Mouse (Mus musculus): ENCODE results near the gene Odf3l2. TPM values are rescaled to one million over a fixed set of nuclear protein-coding genes. Genes with fewer than 3 reads are reported as not detected.

Gene Odf3l2
- polyA plus RNA-seq (2011; ENCODE audit: insufficient read depth, insufficient read length, low read depth, missing spikeins), result not detected in 2 replicates

- H3K9ac ChIP-seq (ENCODE audit: low read depth, poor library complexity, severe bottlenecking), result no peak within 1 kb of the TSS
- H3K27me3 ChIP-seq (ENCODE audit: control insufficient read depth, insufficient read depth, low read length, poor library complexity, severe bottlenecking), result no peaks in the 10 kb centered on the region
- no peak within 1 kb of the TSS for H3K4me3 ChIP-seq (ENCODE audit: low read depth, low read length)
- no peaks in the 10 kb centered on the region for H3K4me1 ChIP-seq (ENCODE audit: control insufficient read depth, insufficient read depth, low read length)
- H3K36me3 ChIP-seq (ENCODE audit: control insufficient read depth, insufficient read depth, low read length, poor library complexity, severe bottlenecking), result no peaks in the 10 kb centered on the region
- no peak for TF ChIP-seq POLR2A (IDR thresholded peaks at IDR 0.05; ENCODE audit: insufficient read depth, low read length)
- no peak for TF ChIP-seq CTCF (IDR thresholded peaks at IDR 0.05; ENCODE audit: low read depth, low read length)
- no peak for TF ChIP-seq EP300 (IDR thresholded peaks at IDR 0.05; ENCODE audit: insufficient read depth, low read depth, low read length)
- H3K27ac ChIP-seq (ENCODE audit: insufficient read depth, low read length), result no peak within 1 kb of the TSS
- H3K9me3 ChIP-seq (replicated peaks; ENCODE audit: control insufficient read depth, insufficient read depth, low read length, poor library complexity, severe bottlenecking), result no peaks in the 10 kb centered on the region
Measured at GRCm38 (mm10) chr10:79645711-79646110, at the start of gene Odf3l2. Gene Odf3l2 (minus strand): TSS chr10:79645738.

- peaks cover 2% of the 10 kb centered on the region for H3K4me1 ChIP-seq (ENCODE audit: control insufficient read depth, insufficient read depth, low read length)
- no peak overlapping the region for H3K4me3 ChIP-seq (ENCODE audit: low read depth, low read length)
- no peak overlapping the region for H3K9ac ChIP-seq (ENCODE audit: low read depth, poor library complexity, severe bottlenecking)
- no peaks in the 10 kb centered on the region for H3K27me3 ChIP-seq (ENCODE audit: control insufficient read depth, insufficient read depth, low read length, poor library complexity, severe bottlenecking)
- no peak overlapping the region for H3K27ac ChIP-seq (ENCODE audit: insufficient read depth, low read length)
- H3K36me3 ChIP-seq (ENCODE audit: control insufficient read depth, insufficient read depth, low read length, poor library complexity, severe bottlenecking), result no peaks in the 10 kb centered on the region
- no peaks in the 10 kb centered on the region for H3K9me3 ChIP-seq (replicated peaks; ENCODE audit: control insufficient read depth, insufficient read depth, low read length, poor library complexity, severe bottlenecking)
- TF ChIP-seq CTCF (IDR thresholded peaks at IDR 0.05; ENCODE audit: low read depth, low read length) (no peak), EP300 (IDR thresholded peaks at IDR 0.05; ENCODE audit: insufficient read depth, low read depth, low read length) (no peak), POLR2A (IDR thresholded peaks at IDR 0.05; ENCODE audit: insufficient read depth, low read length) (no peak)
Measured at GRCm38 (mm10) chr10:79694379-79694655, 48.8 kb upstream of the Odf3l2 start.

- no peak overlapping the region for H3K9ac ChIP-seq (ENCODE audit: low read depth, poor library complexity, severe bottlenecking)
- no peak overlapping the region for H3K27ac ChIP-seq (ENCODE audit: insufficient read depth, low read length)
- H3K9me3 ChIP-seq (replicated peaks; ENCODE audit: control insufficient read depth, insufficient read depth, low read length, poor library complexity, severe bottlenecking), result no peaks in the 10 kb centered on the region
- H3K36me3 ChIP-seq (ENCODE audit: control insufficient read depth, insufficient read depth, low read length, poor library complexity, severe bottlenecking), result no peaks in the 10 kb centered on the region; the same call in 1 of the 2 replicates
- TF ChIP-seq POLR2A (IDR thresholded peaks at IDR 0.05; ENCODE audit: insufficient read depth, low read length) (no peak), CTCF (IDR thresholded peaks at IDR 0.05; ENCODE audit: low read depth, low read length) (no peak), EP300 (IDR thresholded peaks at IDR 0.05; ENCODE audit: insufficient read depth, low read depth, low read length) (no peak)
- peaks cover 2% of the 10 kb centered on the region for H3K4me1 ChIP-seq (ENCODE audit: control insufficient read depth, insufficient read depth, low read length)
- no peak overlapping the region for H3K4me3 ChIP-seq (ENCODE audit: low read depth, low read length)
- H3K27me3 ChIP-seq (ENCODE audit: control insufficient read depth, insufficient read depth, low read length, poor library complexity, severe bottlenecking), result no peaks in the 10 kb centered on the region
Measured at GRCm38 (mm10) chr10:79693580-79694378, 48.2 kb upstream of the Odf3l2 start.

- no peak overlapping the region for H3K4me3 ChIP-seq (ENCODE audit: low read depth, low read length)
- no peaks in the 10 kb centered on the region for H3K9me3 ChIP-seq (replicated peaks; ENCODE audit: control insufficient read depth, insufficient read depth, low read length, poor library complexity, severe bottlenecking)
- no peak overlapping the region for H3K9ac ChIP-seq (ENCODE audit: low read depth, poor library complexity, severe bottlenecking)
- TF ChIP-seq EP300 (IDR thresholded peaks at IDR 0.05; ENCODE audit: insufficient read depth, low read depth, low read length), result no peak
- no peak for TF ChIP-seq CTCF (IDR thresholded peaks at IDR 0.05; ENCODE audit: low read depth, low read length)
- peaks cover 2% of the 10 kb centered on the region for H3K4me1 ChIP-seq (ENCODE audit: control insufficient read depth, insufficient read depth, low read length)
- no peak overlapping the region for H3K27ac ChIP-seq (ENCODE audit: insufficient read depth, low read length)
- H3K27me3 ChIP-seq (ENCODE audit: control insufficient read depth, insufficient read depth, low read length, poor library complexity, severe bottlenecking), result no peaks in the 10 kb centered on the region
- peaks cover 13% of the 10 kb centered on the region for H3K36me3 ChIP-seq (ENCODE audit: control insufficient read depth, insufficient read depth, low read length, poor library complexity, severe bottlenecking)
Measured at GRCm38 (mm10) chr10:79691986-79692548, 46.5 kb upstream of the Odf3l2 start.

- Histone ChIP-seq H3K9me3 (replicated peaks; ENCODE audit: control insufficient read depth, insufficient read depth, low read length, poor library complexity, severe bottlenecking) (no peaks in the 10 kb centered on the region), H3K36me3 (ENCODE audit: control insufficient read depth, insufficient read depth, low read length, poor library complexity, severe bottlenecking) (peaks cover 38% of the 10 kb centered on the region), H3K27me3 (ENCODE audit: control insufficient read depth, insufficient read depth, low read length, poor library complexity, severe bottlenecking) (no peaks in the 10 kb centered on the region), H3K4me1 (ENCODE audit: control insufficient read depth, insufficient read depth, low read length) (peaks cover 1% of the 10 kb centered on the region), H3K4me3 (ENCODE audit: low read depth, low read length) (no peak overlapping the region), H3K9ac (ENCODE audit: low read depth, poor library complexity, severe bottlenecking) (no peak overlapping the region), H3K27ac (ENCODE audit: insufficient read depth, low read length) (no peak overlapping the region)
- TF ChIP-seq CTCF (IDR thresholded peaks at IDR 0.05; ENCODE audit: low read depth, low read length), result no peak
- TF ChIP-seq POLR2A (IDR thresholded peaks at IDR 0.05; ENCODE audit: insufficient read depth, low read length), result no peak
- no peak for TF ChIP-seq EP300 (IDR thresholded peaks at IDR 0.05; ENCODE audit: insufficient read depth, low read depth, low read length)
Measured at GRCm38 (mm10) chr10:79689178-79689577, 43.6 kb upstream of the Odf3l2 start.

GRCm38 (mm10) chr10:79688720-79689119, 43.2 kb upstream of the Odf3l2 start, which contains the start of gene Gzmm:
Gene Gzmm (plus strand): TSS chr10:79689020.
- H3K4me3 ChIP-seq (ENCODE audit: low read depth, low read length), result no peak within 1 kb of the TSS
- no peak within 1 kb of the TSS for H3K9ac ChIP-seq (ENCODE audit: low read depth, poor library complexity, severe bottlenecking)
- H3K9me3 ChIP-seq (replicated peaks; ENCODE audit: control insufficient read depth, insufficient read depth, low read length, poor library complexity, severe bottlenecking), result no peaks in the 10 kb centered on the region
- no peak for TF ChIP-seq EP300 (IDR thresholded peaks at IDR 0.05; ENCODE audit: insufficient read depth, low read depth, low read length)
- no peak for TF ChIP-seq CTCF (IDR thresholded peaks at IDR 0.05; ENCODE audit: low read depth, low read length)
- no peak for TF ChIP-seq POLR2A (IDR thresholded peaks at IDR 0.05; ENCODE audit: insufficient read depth, low read length)
- no peak within 1 kb of the TSS for H3K27ac ChIP-seq (ENCODE audit: insufficient read depth, low read length)
- H3K27me3 ChIP-seq (ENCODE audit: control insufficient read depth, insufficient read depth, low read length, poor library complexity, severe bottlenecking), result no peaks in the 10 kb centered on the region
- H3K4me1 ChIP-seq (ENCODE audit: control insufficient read depth, insufficient read depth, low read length), result peaks cover 1% of the 10 kb centered on the region
- peaks cover 41% of the 10 kb centered on the region for H3K36me3 ChIP-seq (ENCODE audit: control insufficient read depth, insufficient read depth, low read length, poor library complexity, severe bottlenecking)

Measured in ES-Bruce4 (cell line).